Mouse (Mus musculus) C2C12 (cell line): ENCODE results near the gene Abcc3. TPM values are rescaled to one million over a fixed set of nuclear protein-coding genes. Genes with fewer than 3 reads are reported as not detected.

Experiments
- polyA plus RNA-seq: library from polyadenylated mRNA; unstranded; fragments of >200 nt; fragmentation: generic; extraction: Trizol; gene quantifications from one replicate; pipeline ENCODE4 v1.2.1, GENCODE M21; 2012; ENCODE audit warnings: missing spikeins

The Abcc3 gene
- polyA plus RNA-seq, 1 experiment = 0.41 TPM

Other genes with a start within 250 kb of the Abcc3 start
- gene Tob1, start 181.5 kb downstream of the Abcc3 start, polyA plus RNA-seq = 10.7 TPM
- 0.04 TPM for gene Wfikkn2, start 147.0 kb downstream of the Abcc3 start, polyA plus RNA-seq
- not detected for gene Gm21885, start 111.1 kb downstream of the Abcc3 start, polyA plus RNA-seq
- 21.3 TPM for gene Luc7l3, start 71.0 kb downstream of the Abcc3 start, polyA plus RNA-seq
- 66.9 TPM for gene Ankrd40, start 65.0 kb downstream of the Abcc3 start, polyA plus RNA-seq
- 0.04 TPM for gene Cacna1g, start 81.2 kb upstream of the Abcc3 start, polyA plus RNA-seq
- gene Spata20, start 93.2 kb upstream of the Abcc3 start, polyA plus RNA-seq = not detected
- gene Epn3, start 107.0 kb upstream of the Abcc3 start, polyA plus RNA-seq = 0.25 TPM
- gene Mycbpap, start 128.7 kb upstream of the Abcc3 start, polyA plus RNA-seq = not detected
- gene Rsad1, start 156.3 kb upstream of the Abcc3 start, polyA plus RNA-seq = 3.2 TPM
- gene Chad, start 172.1 kb upstream of the Abcc3 start, polyA plus RNA-seq = 0.12 TPM
- gene Acsf2, start 208.9 kb upstream of the Abcc3 start, polyA plus RNA-seq = 2.7 TPM
- gene Lrrc59, start 236.8 kb upstream of the Abcc3 start, polyA plus RNA-seq = 346 TPM